Mouse (Mus musculus) neural tube, embryonic 12.5 days (tissue): ENCODE measurements around the gene Kdm2a. TPM values are rescaled to one million over a fixed set of nuclear protein-coding genes. Genes with fewer than 3 reads are reported as not detected.

Experiments
- ATAC-seq: fragments of 200-750 bp; cut with Nextera tagmentation; 2 replicates; pipeline ENCODE4 v1.8.0; 2017; ENCODE audit warnings: low read depth, mild to moderate bottlenecking, moderate TSS enrichment, moderate library complexity; ENCODE audit not compliant: low FRiP score
- H3K27ac ChIP-seq: fragments of 300-500 bp; sonication (generic); 2 replicates; pipeline ENCODE4 v1.5.1; 2016
- H3K27me3 ChIP-seq: fragments of 300-500 bp; sonication (generic); replicated peaks from 2 replicates; pipeline ENCODE4 v1.6.1; 2016; ENCODE audit warnings: mild to moderate bottlenecking
- H3K36me3 ChIP-seq: fragments of 300-500 bp; sonication (generic); 2 replicates; pipeline ENCODE4 v1.6.1; 2016; ENCODE audit warnings: mild to moderate bottlenecking
- H3K4me1 ChIP-seq: fragments of 300-500 bp; sonication (generic); 2 replicates; pipeline ENCODE4 v1.6.1; 2016
- H3K4me2 ChIP-seq: fragments of 300-500 bp; sonication (generic); replicated peaks from 2 replicates; pipeline ENCODE4 v1.6.1; 2016; ENCODE audit warnings: mild to moderate bottlenecking
- H3K4me3 ChIP-seq: fragments of 300-500 bp; sonication (generic); 2 replicates; pipeline ENCODE4 v1.5.1; 2016
- H3K9ac ChIP-seq: fragments of 300-500 bp; sonication (generic); 2 replicates; pipeline ENCODE4 v1.6.1; 2016; ENCODE audit warnings: mild to moderate bottlenecking
- H3K9me3 ChIP-seq: fragments of 300-500 bp; sonication (generic); 2 replicates; pipeline ENCODE4 v1.6.1; 2016; ENCODE audit warnings: mild to moderate bottlenecking
- WGBS: fragments of 180-500 bp; shearing (Covaris S2); methylation state at CpG from one replicate; pipeline ENCODE4 v1.1.7; 2016; 5-methylcytosine and 5-hydroxymethylcytosine counted together
- polyA plus RNA-seq: library from polyadenylated mRNA; unstranded; fragments of >200 nt; fragmentation: Nextera tagmentation; extraction: Ambion mirVana; gene quantifications from 2 replicates; pipeline ENCODE4 v1.2.1, GENCODE M21; 2016

Kdm2a gene
- polyA plus RNA-seq, 1 experiment from 2014 or later, result 51.7 TPM

DNA sequence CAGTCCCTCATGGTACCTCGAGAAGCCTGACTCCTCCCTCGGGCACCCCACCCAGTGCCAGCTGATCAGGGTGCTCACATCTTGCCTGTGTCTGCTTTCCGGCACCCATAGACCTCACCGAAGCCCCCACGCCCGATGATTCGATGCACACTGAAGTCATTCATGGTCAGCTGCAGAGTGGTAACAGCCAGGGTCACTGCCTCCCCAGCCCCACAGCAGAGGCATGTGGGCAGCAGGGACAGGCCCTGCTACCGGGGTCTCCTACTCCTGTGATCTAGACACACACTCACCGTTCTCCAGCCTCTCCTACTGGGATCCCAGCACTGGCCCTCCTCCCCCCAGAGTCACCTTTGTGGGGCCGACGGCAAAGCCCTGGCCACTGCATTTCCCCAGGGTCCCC lies 106.9 kb downstream of the Kdm2a start:
- Histone ChIP-seq H3K4me1 (no peaks in the 10 kb centered on the region), H3K9me3 (no peaks in the 10 kb centered on the region), H3K4me3 (no peak overlapping the region), H3K27ac (no peak overlapping the region), H3K4me2 (no peak overlapping the region), H3K36me3 (peaks cover 77% of the 10 kb centered on the region), H3K27me3 (no peaks in the 10 kb centered on the region), H3K9ac (no peak overlapping the region)
- WGBS, result 93% methylated on average over 11 of the region's 11 CpGs
- no peak for ATAC-seq

DNA sequence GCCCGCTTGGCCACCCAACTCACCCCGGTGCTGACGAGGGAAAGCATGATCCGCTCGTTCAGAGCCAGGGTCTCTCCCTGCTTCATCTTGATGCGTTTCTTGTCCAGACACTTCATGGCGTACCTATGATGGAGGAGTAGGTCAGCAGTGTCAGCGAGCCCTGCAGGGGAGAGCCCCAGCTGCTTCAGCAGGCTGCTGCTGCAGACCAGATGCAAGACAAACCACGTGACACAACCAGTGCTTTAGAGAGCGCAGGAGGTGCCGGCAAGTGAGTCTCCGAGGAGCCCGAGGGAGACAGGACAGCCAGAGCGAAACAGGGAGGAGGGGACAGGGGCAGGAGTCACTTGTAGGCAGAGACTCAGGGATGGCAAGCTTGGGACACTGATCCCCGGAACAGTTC lies 107.3 kb downstream of the Kdm2a start:
- no peak overlapping the region for H3K4me3 ChIP-seq
- no peaks in the 10 kb centered on the region for H3K4me1 ChIP-seq
- no peak overlapping the region for H3K4me2 ChIP-seq
- WGBS, result 73% methylated on average over 15 of the region's 15 CpGs
- no peak for ATAC-seq
- H3K27ac ChIP-seq, result no peak overlapping the region
- no peaks in the 10 kb centered on the region for H3K27me3 ChIP-seq
- no peaks in the 10 kb centered on the region for H3K9me3 ChIP-seq
- no peak overlapping the region for H3K9ac ChIP-seq
- H3K36me3 ChIP-seq, result peaks cover 82% of the 10 kb centered on the region

DNA sequence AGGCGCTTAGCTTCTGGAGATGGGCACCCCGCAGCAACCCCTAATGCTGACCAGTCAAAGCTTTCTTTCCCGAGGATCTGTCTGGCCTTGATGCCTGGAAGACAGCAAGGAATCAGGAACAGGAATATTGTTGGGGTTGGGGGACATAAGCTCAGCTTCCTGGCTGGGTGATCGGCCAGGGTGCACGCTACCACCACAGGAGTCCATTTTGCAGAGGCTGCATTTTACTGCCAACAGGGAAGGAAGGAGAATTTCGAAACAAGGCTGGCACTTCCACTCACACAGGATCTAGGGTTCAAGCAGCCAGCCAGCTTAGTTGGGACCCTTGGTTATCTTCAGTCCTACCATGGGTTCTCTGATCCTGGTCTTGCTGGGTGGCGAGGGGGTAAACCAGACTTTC lies 114.4 kb downstream of the Kdm2a start:
- ATAC-seq, result no peak
- H3K9me3 ChIP-seq, result no peaks in the 10 kb centered on the region
- 0 out of 2 replicates have a peak, but pooled peaks cover 6% of the 10 kb centered on the region for H3K27me3 ChIP-seq
- peak overlapping the region; percentile 61; the same call in 1 of the 2 replicates for H3K4me3 ChIP-seq
- H3K4me2 ChIP-seq, result peak overlapping the region; percentile 86
- H3K36me3 ChIP-seq, result peaks cover 40% of the 10 kb centered on the region
- H3K9ac ChIP-seq, result no peak overlapping the region
- H3K27ac ChIP-seq, result no peak overlapping the region
- WGBS, result 46% methylated on average over 7 of the region's 7 CpGs
- peaks cover 12% of the 10 kb centered on the region; the same call in 1 of the 2 replicates for H3K4me1 ChIP-seq

DNA sequence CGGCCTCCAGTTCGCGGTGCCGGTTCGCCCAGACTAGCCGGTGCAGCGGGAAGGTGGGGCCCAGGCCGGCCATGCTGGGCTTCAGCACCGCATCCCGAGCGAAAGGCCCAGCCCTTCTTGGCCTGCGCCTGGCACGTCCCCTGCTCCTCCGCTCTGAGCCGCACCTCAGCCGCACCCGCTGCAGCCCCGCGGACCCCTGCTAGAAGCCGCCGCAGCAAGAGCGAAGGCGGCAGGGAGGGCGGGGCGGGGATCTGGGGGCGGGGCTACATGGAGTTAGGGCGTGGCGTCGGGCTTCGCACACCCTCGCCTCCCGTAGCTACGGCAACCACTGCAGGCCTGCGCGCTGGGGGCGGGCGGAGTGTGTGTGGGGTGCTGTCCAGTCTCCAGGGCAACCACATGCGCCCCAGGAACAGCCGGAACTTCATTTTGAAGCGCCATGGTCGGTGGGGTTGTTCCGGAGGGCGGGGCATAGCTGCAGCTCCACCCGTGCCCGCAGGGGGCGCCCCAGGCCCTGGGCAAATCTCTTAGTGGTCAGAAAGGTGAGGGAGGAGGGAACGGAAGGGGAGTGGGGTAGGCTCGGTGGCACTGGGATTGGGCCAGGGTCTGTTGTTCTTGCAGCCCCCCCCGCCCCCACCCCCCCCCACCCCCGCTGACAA lies 115.1 kb downstream of the Kdm2a start, which contains the start of gene Ankrd13d:
Ankrd13d (minus strand) TSS at position 240 of the 656 bp plus-strand sequence.
- ATAC-seq, result peak; percentile 93
- peak within 1 kb of the TSS; percentile 73 for H3K9ac ChIP-seq
- H3K27ac ChIP-seq, result no peak within 1 kb of the TSS
- peak within 1 kb of the TSS; percentile 61 for H3K4me3 ChIP-seq
- H3K9me3 ChIP-seq, result no peaks in the 10 kb centered on the region
- under 1% methylated on average over 50 of the region's 50 CpGs for WGBS
- H3K4me2 ChIP-seq, result peak within 1 kb of the TSS; percentile 86
- peaks cover 34% of the 10 kb centered on the region for H3K36me3 ChIP-seq
- 0 out of 2 replicates have a peak, but pooled peaks cover 6% of the 10 kb centered on the region for H3K27me3 ChIP-seq
- peaks cover 12% of the 10 kb centered on the region; the same call in 1 of the 2 replicates for H3K4me1 ChIP-seq

DNA sequence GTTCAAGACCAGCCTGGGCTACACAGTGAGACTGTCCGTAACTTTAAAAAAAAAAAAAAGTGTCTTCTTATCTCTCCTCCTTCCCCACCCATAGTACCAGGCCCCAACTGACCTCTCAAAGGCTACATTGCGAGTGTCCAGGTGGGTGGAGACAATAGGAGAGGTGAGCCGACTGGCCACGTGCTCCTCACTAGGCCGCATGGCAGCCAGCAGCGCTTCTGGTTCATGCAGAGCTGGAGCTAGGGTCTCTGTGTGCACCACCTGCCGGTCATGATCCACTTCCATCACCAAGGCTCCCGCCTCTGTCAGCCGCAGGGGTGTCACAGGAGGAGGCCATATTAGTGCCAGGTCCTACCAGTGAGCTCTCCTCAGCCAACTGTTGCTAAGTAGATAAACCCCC lies 117.7 kb downstream of the Kdm2a start:
- Histone ChIP-seq H3K36me3 (peaks cover 10% of the 10 kb centered on the region; the same call in 1 of the 2 replicates), H3K4me1 (peaks cover 12% of the 10 kb centered on the region; the same call in 1 of the 2 replicates), H3K9ac (no peak overlapping the region), H3K27me3 (0 out of 2 replicates have a peak, but pooled peaks cover 6% of the 10 kb centered on the region), H3K9me3 (no peaks in the 10 kb centered on the region), H3K27ac (no peak overlapping the region), H3K4me2 (no peak overlapping the region), H3K4me3 (no peak overlapping the region)
- no peak for ATAC-seq
- 93% methylated on average over 9 of the region's 9 CpGs for WGBS

DNA sequence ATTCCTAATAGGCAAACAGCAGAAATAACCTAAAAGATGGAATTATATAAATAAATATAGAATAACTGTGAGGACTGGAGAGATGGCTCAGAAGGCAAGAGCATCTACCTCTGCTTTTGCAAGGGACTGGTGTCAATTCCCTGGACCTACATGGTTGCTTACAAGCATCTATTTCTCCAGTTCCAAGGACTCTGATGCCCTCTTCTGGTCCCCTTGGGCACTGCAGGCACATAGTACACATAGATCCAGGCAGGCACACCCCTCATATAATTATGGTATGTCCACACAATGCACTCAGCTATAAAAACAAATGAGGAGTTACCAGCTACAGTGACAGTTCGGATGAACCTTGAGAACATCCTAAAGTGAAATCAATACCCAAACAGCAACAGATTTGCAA lies 118.6 kb downstream of the Kdm2a start:
- WGBS, result 100% methylated on average over 1 of the region's 1 CpGs
- Histone ChIP-seq H3K4me1 (peaks cover 12% of the 10 kb centered on the region; the same call in 1 of the 2 replicates), H3K9me3 (no peaks in the 10 kb centered on the region), H3K27ac (no peak overlapping the region), H3K4me3 (no peak overlapping the region), H3K36me3 (peaks cover 5% of the 10 kb centered on the region; the same call in 1 of the 2 replicates), H3K4me2 (no peak overlapping the region), H3K9ac (no peak overlapping the region), H3K27me3 (0 out of 2 replicates have a peak, but pooled peaks cover 6% of the 10 kb centered on the region)
- ATAC-seq, result no peak

DNA sequence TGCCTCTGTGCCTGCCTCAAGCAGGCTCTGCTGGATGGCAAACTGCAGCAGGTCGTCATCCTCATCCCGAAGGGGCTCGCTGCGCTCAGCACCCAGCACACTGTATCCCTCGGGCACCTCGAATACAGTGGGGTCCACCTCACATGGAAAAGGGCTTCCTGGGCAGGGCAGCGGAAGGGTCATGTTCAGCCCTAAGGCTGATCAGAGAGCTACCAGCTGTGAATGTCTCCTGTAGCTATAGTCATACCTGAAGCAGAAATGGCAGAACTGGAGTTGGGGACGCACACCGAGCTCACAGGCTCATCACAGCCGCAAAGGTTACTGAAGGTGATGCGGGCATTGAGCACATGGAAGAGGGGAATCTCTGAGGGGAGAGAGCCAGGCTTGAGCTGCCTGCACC lies 127.1 kb downstream of the Kdm2a start:
- Histone ChIP-seq H3K4me2 (no peak overlapping the region), H3K9me3 (no peaks in the 10 kb centered on the region), H3K27ac (no peak overlapping the region), H3K9ac (no peak overlapping the region), H3K4me1 (peaks cover 7% of the 10 kb centered on the region), H3K4me3 (no peak overlapping the region), H3K36me3 (peaks cover 10% of the 10 kb centered on the region), H3K27me3 (peaks cover 30% of the 10 kb centered on the region)
- no peak for ATAC-seq
- 94% methylated on average over 11 of the region's 11 CpGs for WGBS

DNA sequence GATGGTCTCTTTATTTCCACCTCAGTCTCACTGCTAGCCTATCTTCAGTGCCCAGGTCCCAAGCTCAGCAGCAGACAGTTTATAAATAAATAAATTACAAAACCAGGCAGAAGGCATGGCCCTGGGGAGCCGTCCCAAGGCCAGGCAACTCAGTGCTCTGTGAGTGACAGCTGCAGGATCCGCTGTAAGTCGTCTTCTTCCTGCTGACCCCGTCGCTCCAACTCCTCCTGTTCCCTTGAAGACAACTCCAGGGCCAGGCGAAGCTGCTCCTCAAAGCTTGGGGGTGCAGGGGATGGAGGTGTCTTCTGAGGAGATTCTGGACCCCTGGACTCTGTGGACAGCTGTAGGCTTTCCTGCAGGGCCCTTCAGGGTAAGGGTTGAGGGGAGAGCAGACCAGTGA lies 127.9 kb downstream of the Kdm2a start:
- ATAC-seq, result no peak
- peaks cover 10% of the 10 kb centered on the region for H3K36me3 ChIP-seq
- no peak overlapping the region for H3K27ac ChIP-seq
- H3K4me3 ChIP-seq, result no peak overlapping the region
- no peak overlapping the region for H3K4me2 ChIP-seq
- 74% methylated on average over 6 of the region's 6 CpGs for WGBS
- peaks cover 30% of the 10 kb centered on the region for H3K27me3 ChIP-seq
- H3K9ac ChIP-seq, result no peak overlapping the region
- H3K4me1 ChIP-seq, result peaks cover 7% of the 10 kb centered on the region
- H3K9me3 ChIP-seq, result no peaks in the 10 kb centered on the region

DNA sequence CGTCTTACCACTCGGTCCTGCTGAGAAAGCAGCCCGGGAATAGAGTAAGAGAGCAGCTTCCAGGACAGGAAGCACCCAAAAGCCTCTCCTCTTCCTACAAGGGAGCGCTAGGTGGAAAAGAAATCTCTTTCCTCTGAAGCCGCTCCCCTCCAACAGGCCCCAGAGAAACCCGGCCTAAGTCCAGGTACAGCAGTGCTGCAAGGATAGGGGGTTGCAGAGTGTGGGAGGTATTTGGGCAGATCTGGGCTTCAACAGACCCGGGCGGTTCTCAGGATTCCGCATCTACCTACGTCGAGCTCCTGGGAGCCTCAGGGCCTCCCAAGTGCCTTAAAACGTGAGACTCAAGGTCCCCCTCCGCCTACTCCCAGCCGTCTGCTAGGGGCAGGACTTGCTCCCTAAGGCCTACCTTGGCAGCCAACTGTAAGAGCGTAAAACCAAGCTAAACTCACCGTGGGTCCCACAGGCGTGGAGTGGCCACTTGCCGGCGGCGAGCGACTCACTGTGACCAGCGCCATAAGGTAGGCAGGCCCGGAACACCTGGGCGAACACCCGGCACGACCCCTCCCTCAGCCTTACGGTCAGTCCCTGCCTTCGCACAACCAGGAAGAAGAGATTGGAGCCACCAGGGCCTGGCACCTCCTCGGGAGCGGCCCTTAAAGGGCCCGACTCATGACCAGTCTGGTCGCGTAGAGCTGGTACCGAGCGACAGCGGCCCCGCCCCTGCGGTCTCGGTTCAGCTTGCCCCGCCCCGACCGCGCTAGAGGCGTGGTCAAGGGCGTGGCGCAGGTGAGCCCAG lies 129.3 kb downstream of the Kdm2a start, which contains the start of gene Ssh3:
Ssh3 (minus strand) TSS at position 615 of the 796 bp plus-strand sequence.
- peaks cover 10% of the 10 kb centered on the region for H3K36me3 ChIP-seq
- no peak for ATAC-seq
- no peaks in the 10 kb centered on the region for H3K9me3 ChIP-seq
- peaks cover 7% of the 10 kb centered on the region for H3K4me1 ChIP-seq
- no peak within 1 kb of the TSS for H3K27ac ChIP-seq
- H3K27me3 ChIP-seq, result peaks cover 30% of the 10 kb centered on the region
- H3K4me3 ChIP-seq, result peak within 1 kb of the TSS; percentile 24
- WGBS, result 6% methylated on average over 46 of the region's 46 CpGs
- peak within 1 kb of the TSS; percentile 58 for H3K4me2 ChIP-seq
- H3K9ac ChIP-seq, result no peak within 1 kb of the TSS

DNA sequence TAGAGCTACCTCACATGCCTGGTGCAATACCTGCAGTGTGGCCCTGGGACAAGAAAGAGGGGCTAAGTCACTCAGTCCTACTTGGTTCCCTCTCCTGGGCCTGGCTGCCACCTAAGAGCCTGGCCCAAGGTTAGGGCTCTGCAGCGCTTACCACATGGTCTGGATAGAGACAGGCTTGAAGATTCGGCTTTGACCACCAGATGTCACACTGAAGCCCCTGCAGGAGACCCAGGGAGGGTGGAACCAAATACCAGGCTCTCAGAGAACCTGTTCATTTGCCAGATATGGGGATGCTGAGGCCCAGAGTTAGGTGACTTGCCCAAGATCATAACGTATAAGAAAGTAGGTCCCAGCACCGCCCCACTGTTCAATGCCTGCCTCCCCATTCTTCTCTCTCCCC lies 132.1 kb downstream of the Kdm2a start:
- 62% methylated on average over 4 of the region's 4 CpGs for WGBS

More for the DNA sequence above, 132.1 kb downstream of the Kdm2a start:
- H3K4me2 ChIP-seq, result no peak overlapping the region
- peaks cover 30% of the 10 kb centered on the region for H3K27me3 ChIP-seq
- H3K4me3 ChIP-seq, result no peak overlapping the region
- 0 out of 2 replicates have a peak, but pooled peaks cover 3% of the 10 kb centered on the region for H3K36me3 ChIP-seq
- ATAC-seq, result no peak
- no peak overlapping the region for H3K9ac ChIP-seq
- no peaks in the 10 kb centered on the region for H3K9me3 ChIP-seq
- no peak overlapping the region for H3K27ac ChIP-seq
- H3K4me1 ChIP-seq, result peaks cover 7% of the 10 kb centered on the region
